Mouse (Mus musculus): ENCODE data around the gene Ppp4r2.

Gene Ppp4r2

DNA sequence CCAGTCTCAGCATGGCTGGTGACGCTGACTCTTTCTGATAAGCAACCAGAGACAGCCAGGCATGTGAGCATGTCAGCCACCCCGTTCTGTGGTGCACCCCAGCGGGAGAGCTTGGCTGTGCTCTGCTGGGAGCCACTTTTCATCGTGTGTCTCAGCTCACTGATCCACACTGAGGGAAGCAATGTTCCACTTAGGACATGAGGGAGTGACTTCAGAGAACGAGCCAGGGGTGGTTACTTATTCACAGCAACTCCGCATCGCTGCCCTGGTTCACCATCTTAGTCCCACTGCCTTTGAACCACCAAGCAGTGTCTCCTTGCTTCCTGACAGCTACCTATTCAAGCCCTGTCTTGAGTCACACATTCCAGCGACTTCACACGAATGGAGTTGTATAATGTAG is 53.6 kb downstream of the Ppp4r2 start:
- no peak for DNase-seq

DNA sequence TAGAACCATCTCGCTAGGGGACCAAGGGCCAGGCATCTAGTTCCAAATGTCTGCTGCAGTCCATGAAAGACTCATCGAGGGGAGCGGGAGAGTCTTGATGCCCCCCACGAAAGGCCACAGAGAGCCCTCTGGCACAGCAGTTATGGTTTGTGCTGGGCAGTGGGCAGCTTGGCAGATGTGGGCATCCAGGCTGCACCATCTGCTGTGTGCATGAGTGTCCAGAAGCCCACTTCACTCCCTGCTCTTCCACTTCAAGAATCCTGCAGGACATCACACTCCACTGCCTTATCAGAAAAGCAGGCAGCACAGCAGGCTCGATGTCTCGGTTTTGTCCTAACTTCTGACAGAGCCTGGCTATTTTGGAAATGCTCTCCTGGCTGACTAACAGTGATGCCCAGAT is 55.9 kb downstream of the Ppp4r2 start:
- no peak for DNase-seq

DNA sequence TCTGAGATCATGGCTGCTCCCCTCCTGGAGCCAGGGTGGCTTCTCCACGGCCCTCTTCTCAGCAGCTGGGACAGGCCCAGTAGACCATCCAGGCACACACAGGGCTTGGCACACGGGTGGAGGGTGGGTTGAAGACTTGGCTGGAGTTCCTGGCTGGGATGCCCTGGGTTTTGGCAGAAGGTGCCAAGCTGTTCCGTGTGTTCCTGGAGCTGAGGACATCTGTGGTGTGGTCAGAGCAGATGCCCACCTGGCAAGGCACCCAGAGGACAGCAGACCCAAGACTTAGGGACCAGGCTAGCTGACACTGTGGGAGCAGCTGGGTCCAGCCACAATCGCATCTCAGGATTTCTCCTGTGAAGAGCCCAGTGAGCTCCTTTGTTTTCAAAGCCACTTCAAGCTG is 59.1 kb downstream of the Ppp4r2 start:
- DNase-seq: no peak

DNA sequence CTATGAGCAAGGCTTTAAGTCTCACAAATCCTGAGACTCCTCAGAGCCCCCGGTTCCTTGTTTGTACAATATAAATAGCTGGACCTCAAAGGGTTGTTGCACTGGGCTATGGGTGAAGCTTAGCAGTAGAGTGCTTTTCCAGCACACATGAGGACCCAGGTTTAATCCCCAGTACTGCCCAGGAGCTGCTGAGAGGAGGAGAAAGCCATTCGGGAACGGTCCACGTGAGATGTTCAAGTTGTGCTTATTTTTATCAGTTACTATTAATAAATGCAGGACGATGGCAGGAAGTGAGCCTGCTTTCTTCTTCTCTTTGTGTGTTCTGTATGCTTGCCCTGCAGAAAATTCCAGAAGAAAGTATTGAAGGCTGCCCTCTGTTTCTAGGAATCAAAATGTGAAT is 59.7 kb downstream of the Ppp4r2 start:
- DNase-seq: no peak

DNA sequence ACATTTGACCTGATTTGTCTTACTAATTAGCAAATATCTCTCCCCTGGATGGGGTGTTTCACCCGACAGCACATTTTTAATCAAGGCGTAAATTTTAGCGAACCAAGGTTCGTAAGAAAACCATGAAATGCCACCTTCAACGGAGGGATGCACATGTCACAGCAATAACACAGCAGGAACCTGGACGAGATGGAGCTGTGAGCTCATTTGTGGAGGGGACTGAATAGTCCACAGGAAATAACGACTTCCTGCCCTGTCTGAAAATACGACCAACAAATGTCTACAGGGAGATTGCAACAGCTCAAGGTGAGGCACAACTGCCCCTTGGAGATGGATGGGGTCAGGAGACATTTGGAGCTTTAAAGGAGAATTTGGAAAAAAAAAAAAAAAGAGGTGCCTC is 61.8 kb downstream of the Ppp4r2 start:
- DNase-seq: no peak

DNA sequence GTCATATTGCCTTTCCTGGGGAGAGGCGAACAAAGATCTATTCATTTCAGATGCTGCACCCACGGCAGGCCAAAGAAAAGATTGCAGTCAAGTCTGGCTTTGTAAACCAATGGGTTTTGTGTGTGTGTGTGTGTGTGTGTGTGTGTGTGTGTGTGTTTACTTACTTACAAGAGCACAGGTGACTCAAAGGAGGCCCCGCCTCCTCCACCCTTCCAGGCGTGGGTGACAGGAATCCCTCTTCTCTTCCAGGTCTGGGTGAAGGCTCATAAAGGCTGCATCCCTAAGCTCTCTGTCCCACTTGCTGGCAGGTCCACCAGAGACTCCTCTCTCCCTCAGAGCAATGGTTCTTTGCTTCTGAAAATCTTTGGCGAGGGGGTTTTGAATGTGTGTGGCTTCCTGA is 63.5 kb downstream of the Ppp4r2 start:
- no peak for DNase-seq

DNA sequence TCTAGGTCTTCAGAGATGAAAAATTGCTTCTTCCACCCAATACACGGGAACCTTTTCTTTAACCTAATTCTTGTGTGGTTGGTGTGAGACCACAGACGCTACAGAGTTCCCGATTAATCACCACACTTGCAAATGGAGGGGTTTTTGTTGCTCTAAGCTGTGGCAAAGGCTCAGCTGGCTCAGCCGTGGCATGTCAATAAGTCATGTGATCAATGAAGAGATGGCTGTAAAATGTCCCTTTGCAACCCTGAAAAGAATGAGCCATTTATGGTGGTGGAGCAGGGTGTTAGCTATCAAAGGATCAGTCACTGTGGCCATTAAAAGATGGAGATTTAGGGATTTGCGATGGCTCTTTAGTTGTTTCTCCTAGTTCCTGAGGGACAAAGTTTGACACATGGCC is 71.0 kb downstream of the Ppp4r2 start:
- DNase-seq: no peak

DNA sequence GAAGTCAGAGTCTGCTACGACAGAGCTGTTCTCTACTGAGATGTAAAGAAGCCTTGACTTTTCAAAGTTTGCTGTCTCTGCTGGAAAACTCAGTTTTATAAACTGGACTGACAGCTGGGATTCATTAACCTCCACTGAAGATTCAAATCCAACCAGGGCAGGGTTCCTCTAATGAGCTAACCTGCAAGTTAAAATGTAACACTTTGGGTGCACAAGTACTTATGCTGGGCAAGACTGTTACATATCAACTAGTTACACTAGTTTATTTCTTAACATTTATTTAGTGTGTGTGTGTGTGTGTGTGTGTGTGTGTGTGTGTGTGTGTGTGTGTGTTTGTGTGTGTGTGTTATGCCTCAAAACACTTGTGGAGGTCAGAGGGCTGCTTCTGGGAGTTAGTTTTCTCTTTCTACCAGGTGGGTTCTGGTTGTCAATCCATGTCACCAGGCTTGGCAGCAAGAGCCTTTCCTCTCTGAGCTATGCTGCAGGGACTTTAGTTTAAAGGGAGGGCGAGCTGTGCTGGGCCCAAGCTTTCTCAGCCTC is 76.8 kb downstream of the Ppp4r2 start:
- DNase-seq: no peak
